Mouse (Mus musculus): ENCODE results near the gene Magi2.
"Not testable (repeated sequence)": the region's sequence is repeated elsewhere in the genome, so short reads cannot be mapped to it uniquely, and the experiment has no call there.

Gene Magi2

GRCm38 (mm10) chr5:20257419-20257818, 1030.6 kb downstream of the Magi2 start:
- DNase-seq, result no peak

- DNase-seq, result no peak
Measured at GRCm38 (mm10) chr5:20259719-20260118, 1032.9 kb downstream of the Magi2 start.

DNA sequence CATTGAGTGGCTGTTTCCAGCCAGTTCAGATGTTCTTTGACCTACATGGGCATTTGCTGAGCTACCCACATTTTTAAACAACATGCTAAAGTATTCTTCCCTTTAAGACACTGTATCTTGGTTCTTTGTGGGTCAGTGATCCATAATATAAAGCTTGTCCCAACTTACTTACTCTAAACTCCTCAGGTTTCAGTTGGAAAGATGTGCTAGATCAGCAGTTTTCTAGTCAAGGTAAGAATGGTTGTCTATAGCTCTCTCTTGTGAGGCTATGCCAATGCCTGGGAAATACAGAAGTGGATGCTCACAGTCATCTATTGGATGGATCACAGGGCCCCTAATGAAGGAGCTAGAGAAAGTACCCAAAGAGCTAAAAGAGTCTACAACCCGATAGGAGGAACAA, 1045.8 kb downstream of the Magi2 start:
- not testable (repeated sequence) for DNase-seq

- no peak for DNase-seq
Measured at GRCm38 (mm10) chr5:20275632-20276031, 1048.8 kb downstream of the Magi2 start.

DNA sequence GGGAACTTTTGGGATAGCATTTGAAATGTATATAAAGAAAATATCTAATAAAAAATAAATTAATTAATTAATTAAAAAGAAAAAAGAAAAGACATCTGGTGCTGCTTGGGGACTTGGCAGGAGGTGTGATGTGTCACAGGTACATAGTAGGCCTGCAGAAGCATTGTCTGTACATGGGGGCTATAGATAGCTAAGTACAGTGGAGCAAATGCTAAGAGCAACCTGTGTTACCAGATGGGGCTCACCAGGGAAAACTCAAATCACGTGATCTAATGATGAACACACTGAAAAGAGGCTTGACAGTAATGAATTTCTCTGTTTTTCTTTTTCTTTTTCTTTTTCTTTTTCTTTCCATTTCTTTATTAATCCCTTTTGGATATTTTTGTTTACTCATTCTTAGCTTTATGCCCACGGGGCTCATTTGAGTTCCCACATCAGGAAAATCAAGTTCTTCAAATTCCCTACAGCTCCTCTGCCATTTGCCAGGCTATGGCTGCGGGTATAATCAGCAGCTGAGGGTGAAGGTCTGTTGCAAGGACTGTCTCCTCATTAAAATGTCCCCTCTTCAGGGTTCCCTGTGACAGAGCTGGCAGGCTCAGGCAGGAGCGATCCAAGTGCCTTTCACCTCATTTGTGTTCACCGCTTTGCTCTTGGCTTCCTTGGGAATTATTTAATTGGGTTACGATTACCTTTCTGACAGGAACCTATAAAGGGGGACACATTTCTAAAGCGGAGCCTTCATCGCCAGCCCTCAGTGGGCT, 1058.4 kb downstream of the Magi2 start:
- no peak for DNase-seq

DNA sequence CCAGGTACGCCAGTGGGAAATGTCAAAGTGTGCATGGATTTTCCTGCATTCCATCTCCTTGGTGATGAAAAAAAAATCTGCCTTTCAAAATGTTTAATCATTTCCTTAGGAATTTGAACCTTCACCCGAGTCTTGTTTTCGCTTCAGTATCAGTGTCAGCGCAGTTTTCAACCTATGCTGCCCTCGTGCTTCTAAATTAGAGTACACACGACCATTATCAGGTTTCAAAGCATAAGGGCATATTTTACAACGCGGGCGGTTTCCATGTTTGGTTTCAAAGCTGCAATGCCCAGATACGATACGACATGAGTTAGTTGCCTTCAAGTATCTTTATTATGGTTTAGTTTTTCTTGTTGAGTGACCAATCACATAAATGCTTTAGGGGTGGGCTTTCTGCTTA, 1067.7 kb downstream of the Magi2 start:
- DNase-seq, result no peak

DNA sequence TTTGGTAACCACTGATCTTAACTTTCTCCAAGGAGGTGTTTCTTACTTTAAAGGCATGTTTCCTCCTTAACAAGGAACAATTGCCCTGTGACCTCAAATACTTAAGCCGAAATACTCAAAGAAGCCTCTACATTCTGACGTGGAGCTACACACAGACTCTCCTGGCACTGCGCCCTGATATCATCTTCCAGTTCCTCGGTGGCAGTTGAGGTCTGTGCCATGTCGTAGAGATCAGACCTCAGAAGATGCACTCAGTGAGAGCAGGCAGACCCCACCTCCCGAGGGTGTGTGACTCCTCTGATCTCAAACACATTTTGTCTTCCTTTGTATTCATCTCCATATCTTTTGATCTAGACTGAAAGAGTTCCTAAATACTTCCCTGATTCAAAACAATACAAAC, 1073.0 kb downstream of the Magi2 start:
- DNase-seq, result peak; percentile 20 to 59

- no peak for DNase-seq
Measured at GRCm38 (mm10) chr5:20303056-20303965, 1076.5 kb downstream of the Magi2 start.

DNA sequence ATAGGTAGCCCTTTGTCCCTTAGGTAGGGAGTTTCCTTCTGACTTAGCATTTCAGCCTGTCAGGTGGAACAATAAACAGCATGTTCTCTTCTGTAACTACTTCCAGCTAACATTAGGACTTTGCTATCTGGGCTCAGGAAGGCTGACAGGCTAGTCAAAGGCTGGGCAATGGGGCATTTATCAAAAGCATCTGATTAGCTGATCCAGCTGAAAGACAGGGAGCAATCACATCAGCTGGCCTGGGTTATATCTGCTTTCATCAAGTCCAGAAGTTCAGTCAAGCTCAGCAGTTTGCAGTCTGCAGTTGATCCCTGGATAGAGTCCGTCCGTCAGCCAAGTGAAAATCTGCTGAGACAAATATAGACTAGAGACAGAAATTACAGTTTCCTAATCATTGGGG, 1094.1 kb downstream of the Magi2 start:
- DNase-seq, result no peak

DNA sequence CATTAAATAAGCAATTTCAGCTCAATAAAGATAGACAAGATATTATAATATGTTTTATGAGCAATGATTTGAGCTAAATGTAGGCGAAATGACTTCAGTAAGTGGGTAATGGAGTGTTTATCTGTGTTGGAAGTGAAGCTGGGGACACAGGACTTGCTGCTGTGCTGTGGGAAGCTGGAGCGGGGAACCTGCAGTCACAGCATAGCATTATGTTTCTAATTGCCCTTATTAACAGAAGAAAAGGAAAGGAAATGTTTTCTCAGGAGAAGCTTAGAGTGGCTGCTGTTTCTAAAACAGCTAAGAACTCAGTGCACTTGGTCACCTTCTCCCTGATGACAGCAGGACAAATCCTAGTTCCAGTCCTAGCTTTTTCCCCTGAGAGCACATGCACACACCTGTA, 1098.5 kb downstream of the Magi2 start:
- no peak for DNase-seq

DNA sequence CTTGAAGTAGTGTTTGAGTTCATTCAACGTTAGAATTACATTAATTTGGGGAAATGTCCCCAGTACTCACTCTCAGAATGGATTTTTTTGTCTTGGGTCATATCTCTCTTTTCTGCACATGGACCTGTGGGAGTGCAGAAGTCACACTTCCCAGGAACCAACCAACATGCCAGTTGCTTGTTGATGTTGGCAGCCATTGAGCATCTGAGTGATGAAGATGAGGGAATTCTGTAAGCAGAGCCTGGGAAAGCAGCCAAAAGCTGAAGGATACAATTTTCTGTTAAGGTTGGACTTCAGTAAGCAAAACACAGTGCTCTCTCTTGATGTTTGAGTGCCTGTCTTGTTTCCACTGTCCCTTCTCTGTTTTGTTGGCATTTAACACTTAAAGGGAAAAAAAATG, 1102.1 kb downstream of the Magi2 start:
- DNase-seq, result no peak

- DNase-seq, result no peak
Measured at GRCm38 (mm10) chr5:20330025-20330424, 1103.2 kb downstream of the Magi2 start.

- DNase-seq, result peak; percentile 2 to 35
Measured at GRCm38 (mm10) chr5:20332574-20332973, 1105.7 kb downstream of the Magi2 start.

- DNase-seq, result no peak
Measured at GRCm38 (mm10) chr5:20334549-20334948, 1107.7 kb downstream of the Magi2 start.

GRCm38 (mm10) chr5:20352941-20353340, 1126.1 kb downstream of the Magi2 start:
- no peak for DNase-seq

- no peak for DNase-seq
Measured at GRCm38 (mm10) chr5:20358437-20358836, 1131.6 kb downstream of the Magi2 start.

GRCm38 (mm10) chr5:20359021-20359420, 1132.2 kb downstream of the Magi2 start:
- DNase-seq, result no peak

- peak in 1 of 2 experiments; percentile 10 for DNase-seq
Measured at GRCm38 (mm10) chr5:20362154-20362553, 1135.3 kb downstream of the Magi2 start.

- no peak for DNase-seq
Measured at GRCm38 (mm10) chr5:20363216-20363615, 1136.4 kb downstream of the Magi2 start.

GRCm38 (mm10) chr5:20373586-20373985, 1146.8 kb downstream of the Magi2 start:
- no peak for DNase-seq

DNA sequence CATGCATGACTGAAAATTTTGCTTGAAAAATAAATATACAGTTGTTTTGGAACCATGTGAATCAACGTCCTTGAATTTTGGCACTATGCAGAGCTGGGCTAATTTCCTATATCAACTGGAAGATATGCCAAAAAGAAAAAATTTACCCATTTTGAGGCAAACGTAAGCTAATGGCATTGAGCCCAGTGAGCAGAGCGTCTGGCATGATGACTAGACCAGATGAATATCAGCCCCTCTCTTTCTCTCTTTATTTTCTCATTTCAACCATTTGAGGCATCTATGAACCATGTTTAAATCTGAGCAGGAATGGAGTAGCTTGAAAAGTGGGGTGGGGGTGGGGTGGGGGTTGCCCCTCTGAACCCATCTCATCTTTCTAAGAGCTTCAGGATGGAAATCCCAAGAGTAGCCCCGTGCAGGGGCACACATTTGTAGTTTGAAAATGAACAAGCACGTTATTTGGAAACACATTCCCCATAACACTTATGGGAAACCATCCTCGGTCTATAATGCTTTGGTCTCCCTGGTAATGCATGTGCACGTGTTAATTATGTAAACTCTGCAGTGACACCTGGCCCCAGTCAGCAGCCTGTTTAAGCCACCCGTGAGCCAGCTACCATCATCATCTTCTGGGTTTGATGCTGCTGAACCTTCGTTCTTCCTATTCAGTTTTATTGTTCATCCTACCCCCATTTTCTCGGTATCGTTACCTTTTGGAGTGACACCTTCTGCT, 1151.4 kb downstream of the Magi2 start:
- no peak for DNase-seq

GRCm38 (mm10) chr5:20404533-20404932, 1177.7 kb downstream of the Magi2 start:
- DNase-seq, result no peak

DNA sequence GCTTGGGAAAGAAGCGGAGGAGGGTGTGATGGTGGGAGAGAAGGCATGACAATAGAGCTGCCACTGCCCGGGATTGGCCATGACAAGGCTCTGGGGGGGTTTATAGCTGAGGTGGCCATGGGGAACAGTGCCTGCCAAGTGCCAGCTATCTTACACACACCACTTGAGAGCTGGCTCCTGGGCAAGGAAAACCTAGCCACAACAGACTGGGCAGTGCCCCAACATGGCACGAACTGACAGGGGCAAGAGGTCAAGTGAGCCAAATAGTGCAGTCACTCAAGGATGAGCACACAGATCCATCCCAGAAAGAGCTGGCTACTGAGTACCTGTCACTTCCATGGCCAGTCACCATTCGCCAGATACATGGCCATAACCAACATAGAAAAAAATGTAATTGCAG, 1179.8 kb downstream of the Magi2 start:
- DNase-seq, result no peak

All from thymus, adult 18-20 months (tissue).